Mouse (Mus musculus) CD4-positive, CD25-positive, alpha-beta regulatory T cell, adult 4 months (primary cell): ENCODE measurements around the gene Tmem189. TPM values are rescaled to one million over a fixed set of nuclear protein-coding genes. Genes with fewer than 3 reads are reported as not detected.
A peak's percentile ranks its signal among the peaks of the same experiment; 100 is the strongest.

Experiments
- ATAC-seq: one replicate; pipeline ENCODE4 v1.8.0; 2017
- polyA plus RNA-seq, 2 experiments: library from polyadenylated mRNA; unstranded; fragments of 100-300 nt; shearing (Covaris generic); gene quantifications; one replicate each; pipeline ENCODE4 v1.2.1; 2017

Gene Tmem189
- 10 to 100 TPM; 12.2 to 16.0 TPM for polyA plus RNA-seq

DNA sequence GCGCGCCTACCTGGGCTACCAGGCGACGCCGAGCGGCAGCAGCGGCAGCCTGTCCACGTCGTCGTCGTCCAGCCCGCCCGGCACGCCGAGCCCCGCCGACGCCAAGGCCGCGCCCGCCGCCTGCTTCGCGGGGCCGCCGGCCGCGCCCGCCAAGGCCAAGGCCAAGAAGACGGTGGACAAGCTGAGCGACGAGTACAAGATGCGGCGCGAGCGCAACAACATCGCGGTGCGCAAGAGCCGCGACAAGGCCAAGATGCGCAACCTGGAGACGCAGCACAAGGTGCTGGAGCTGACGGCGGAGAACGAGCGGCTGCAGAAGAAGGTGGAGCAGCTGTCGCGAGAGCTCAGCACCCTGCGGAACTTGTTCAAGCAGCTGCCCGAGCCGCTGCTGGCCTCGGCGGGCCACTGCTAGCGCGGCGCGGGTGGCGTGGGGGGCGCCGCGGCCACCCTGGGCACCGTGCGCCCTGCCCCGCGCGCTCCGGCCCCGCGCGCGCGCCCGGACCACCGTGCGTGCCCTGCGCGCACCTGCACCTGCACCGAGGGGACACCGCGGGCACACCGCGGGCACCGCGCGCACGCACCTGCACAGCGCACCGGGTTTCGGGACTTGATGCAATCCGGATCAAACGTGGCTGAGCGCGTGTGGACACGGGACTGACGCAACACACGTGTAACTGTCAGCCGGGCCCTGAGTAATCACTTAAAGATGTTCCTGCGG, at the start of gene Tmem189:
Gene Tmem189 (minus strand): TSS at position 322 of the 718 bp plus-strand sequence.
- peak; percentile 61 for ATAC-seq

DNA sequence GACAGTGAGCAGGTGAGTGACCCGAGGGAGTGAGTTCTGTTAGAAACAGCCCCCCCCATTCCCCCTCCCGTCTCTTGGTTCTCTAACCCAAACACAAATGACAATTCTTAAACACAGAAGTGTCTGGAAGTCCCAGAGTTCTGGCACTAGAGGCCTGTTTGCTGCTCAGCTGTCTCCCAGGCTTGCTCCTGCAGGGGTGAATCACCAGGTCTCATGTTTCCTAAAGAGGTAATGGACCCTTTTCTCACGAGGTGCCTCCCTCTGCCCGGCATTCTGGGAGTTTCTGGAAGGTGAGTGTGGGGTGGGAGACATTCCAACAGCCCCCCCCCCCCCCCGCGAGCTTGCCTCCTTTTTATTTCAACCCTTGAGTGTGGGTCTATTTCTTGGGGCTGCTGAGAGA, 49.4 kb upstream of the Tmem189 start:
- no peak for ATAC-seq

DNA sequence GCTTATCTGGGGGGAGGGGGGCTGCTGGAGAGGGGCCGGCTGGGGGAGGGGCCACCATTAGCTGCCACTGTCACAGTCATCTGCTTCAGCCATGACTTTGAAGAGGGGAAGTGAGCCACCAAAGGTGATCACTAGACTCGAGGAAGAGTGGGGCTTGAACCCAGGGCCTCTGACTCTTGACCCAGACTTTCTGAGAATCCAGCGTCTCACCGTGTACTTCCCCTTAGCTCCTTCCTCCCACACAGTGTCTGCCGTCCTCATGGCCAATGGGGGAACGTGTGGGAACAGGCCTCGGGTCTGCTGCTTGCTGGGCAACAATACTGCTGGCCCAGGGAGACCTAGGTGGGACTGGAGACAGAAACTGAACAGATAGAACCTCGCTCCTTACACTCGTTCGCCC, 45.2 kb upstream of the Tmem189 start:
- ATAC-seq: no peak

DNA sequence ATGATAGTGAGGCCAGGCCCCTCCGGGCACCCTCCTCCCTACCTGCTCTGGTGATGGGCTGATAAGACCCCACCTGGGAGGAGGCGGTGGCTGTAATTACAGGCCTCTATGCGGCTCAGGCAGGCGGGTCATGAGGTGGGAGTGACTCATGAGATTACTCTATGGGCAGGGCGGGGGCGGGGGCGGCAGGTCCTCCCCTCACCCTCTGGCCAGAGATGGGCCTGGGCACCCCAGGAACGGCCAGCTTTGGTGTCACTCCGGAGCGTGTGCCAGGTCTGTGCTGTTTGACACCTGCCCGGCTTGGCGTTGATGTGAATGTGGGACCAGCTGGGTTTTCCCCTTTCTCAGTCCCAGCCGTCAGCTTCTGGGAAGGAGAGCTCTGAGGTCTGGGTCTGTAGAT, 41.5 kb upstream of the Tmem189 start:
- ATAC-seq: no peak

DNA sequence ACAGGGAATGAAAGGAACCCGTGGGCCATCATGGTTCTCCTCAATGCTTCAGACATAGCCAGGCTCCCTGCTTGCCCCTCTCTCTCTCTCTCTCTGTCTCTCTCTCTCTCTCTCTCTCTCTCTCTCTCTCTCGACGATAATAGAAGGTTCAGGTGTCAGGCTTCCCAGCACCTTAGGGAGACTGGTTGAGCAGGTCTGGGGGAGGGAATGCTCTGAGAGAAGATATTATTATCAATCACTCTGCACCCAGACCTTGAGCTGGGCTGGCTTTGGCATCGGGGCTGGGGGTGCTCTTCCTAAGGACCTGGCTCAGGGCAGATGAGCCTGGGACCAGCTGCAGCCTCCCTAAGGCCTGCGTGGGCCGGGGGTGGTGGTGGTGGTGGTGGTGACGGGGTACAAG, 40.4 kb upstream of the Tmem189 start:
- no peak for ATAC-seq

DNA sequence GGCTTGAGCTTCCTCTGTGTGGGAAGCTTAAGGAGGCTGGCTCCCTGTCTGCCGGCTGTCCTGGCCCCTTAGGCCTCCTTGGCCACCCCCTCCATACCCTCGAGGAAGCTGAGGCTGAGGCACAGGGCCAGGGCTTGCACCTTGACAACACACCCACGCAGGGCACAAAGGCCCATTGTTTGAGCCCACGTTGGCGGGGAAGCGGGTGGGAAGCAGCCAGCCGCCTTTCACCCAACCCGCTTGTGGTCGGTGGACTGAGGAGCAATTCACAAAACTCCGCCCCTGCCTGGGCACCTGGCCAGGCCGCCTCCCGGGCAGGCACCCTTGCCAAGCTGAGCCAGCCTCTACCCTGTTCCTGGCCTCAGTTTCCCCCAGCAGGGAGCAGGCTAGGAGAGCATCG, 37.5 kb upstream of the Tmem189 start:
- no peak for ATAC-seq

DNA sequence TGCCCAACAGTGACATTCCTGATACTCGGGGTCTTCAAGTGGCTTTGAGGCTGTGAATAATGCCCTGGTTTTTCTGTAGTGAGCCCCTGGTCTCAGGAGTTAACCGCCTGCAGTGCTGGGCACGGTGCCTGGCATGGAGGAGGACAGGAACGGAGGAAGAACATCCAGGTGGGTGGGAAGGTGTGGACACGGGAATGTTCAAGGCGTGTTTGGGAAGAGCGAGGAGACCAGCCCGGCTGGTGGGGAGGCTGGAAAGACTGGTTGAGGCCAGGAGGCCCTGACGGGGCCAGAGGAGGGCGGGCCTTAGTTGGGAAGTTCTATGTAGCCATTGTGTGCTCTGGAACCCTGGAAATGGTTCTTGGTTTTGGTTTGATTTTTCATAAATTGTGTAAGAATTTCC, 36.3 kb upstream of the Tmem189 start:
- ATAC-seq: no peak

DNA sequence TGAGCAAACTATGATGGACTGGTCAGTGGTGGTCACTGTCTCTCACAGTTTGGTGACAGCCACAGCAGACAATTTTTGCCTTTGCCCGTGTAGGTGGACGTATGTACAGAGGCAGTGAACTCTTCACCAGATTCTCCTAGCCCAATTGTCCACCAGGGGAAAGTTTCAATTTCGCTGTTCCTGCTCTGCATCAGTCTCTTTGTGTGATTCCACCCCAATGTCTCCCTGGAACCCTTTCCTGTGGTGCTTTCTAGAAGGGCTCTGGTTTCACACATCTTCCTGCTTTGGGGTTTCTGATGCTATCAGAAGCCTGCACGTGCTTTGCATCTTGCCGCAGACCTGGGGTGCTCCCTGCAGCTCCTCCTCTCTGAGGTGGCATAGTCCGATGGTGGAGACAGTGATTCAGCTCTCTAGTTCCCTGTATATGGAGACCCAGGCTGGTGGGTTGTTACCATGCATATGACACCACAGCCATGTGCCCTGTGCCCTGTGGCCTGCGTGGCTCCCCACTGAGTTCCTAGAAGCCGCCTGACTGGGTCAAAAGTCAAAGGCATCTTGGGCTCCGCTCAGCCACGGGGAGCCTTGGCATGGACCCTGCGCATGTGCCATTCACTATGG, 34.1 kb upstream of the Tmem189 start:
- peak; percentile 90 for ATAC-seq

DNA sequence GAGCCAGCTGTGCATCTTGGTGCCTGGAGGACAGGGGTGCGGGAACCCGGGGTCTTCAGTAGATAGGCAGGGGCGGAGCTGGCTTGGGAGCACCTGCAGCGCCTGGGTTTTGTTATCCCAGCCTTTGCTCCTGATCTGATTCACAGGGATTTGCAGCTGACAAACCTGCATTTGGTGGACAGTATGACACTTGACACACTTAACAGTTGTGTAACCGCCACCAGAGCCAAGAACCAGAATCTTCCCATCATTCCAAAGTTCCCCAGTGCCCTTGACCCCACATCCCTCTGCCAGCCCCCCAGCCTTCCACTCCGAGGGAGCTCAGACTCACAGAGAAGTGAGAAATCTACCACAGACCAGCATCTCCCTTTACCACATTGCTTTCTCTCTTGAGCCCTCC, 32.9 kb upstream of the Tmem189 start:
- ATAC-seq: no peak

DNA sequence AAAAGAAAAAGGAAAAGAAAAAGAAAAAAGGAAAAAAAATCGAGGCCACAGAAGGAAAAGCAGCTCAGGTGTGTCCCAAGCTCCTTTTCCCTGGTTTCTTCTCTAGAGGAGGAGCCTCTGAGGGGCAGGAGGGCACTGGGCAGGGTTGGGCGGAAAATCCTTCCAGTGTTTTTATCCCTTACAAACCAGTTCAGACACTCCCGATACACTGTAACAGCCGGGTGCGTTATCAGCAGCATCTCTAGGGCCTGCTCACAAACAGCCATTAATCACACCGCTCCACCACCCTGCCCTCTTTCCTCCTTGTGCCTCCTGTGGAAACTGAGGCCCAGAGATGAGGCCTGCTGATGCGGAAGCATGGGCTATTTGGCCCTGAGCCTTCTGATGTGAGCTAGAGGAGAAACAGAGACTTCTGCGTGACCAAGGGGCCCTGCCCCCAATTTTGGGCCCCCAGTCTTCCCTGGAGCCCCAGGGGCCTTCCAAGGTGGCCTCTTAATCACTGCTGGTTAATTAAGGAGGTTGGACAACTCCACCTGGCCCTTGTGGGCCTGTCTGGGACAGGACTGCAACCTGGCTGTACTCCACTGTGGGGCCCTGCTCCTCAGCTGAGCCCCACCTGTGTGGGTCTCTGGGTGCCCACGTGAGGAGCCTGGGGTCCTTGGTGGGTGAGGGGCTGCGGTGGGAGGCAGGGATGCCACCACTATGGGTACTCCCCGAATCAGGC, 31.7 kb upstream of the Tmem189 start:
- ATAC-seq: no peak

DNA sequence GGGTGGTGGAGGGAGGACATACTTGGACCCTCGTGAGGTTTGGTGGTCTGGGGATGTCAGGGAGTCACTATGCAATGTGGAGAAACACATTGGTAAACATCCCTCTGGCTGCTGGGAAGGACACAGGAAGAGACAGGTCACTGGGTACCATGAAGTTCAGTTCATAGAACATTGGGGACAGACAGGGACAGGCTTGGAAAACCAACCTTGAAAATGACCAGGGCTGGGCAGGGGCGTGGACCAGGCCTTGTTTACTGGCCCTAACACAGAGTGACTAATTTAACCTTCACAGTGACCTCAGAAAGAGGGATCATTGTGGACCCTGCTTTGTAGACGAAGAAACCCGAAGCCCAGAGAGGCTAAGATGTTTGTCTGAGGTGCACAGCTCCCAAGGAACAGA, 29.9 kb upstream of the Tmem189 start:
- no peak for ATAC-seq

DNA sequence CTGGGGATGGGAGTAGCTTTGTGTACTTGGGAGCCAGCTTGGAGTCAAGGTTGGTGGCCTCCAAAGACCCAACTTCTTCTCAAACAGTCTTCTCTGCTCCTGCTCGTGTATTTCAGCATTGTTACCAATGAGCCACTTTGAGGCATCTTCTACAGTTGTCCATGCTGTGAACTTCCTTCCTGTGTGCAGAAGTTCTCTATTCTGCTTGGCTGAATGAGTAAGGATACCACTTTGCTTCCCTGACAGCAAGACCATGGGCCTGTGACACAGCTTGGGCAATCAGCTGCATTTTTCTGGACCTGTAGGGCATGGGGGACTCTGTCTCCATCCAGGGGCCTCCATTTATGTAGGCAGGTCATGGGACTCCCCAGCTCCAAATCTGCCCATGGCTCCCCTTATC, 27.6 kb upstream of the Tmem189 start:
- ATAC-seq: no peak

DNA sequence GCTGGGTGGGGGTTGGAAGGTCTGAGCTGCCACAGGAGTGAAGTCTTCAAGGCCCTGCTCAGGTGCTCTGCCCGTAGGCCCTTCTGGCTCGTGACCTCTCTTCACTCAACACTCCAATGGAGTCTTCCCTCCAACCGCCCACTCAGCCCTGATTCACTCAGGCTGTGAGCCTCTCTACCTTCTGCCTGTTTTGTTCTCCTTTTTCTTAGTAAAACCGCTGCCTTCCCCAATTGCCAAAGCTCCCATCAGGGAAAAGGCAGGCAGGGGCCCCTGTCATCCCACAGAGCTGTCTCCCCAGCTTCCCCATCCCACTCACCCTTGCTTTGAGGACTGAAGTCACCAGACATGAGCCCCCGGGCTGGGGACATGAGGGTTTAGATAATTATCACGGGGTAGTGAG, 25.4 kb upstream of the Tmem189 start:
- no peak for ATAC-seq

DNA sequence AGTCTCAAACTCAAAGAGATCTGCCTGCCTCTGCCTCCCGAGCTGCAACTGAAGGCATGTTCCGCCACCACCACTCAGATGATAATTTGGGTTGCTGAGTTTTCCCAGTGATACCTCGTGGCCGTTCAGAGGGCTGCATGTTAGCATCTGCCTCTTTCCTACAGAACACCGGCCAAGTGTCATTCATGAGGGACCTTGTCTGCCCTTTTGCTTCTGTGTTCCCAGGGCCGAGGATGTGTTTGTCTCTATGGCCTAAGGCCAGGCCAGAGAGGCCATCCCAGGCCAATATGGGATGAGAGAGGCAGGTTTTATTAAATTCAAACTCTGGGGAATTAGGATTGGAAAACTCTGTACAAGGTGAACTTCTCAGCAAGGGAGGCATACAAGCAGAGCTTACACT, 24.7 kb upstream of the Tmem189 start:
- no peak for ATAC-seq

DNA sequence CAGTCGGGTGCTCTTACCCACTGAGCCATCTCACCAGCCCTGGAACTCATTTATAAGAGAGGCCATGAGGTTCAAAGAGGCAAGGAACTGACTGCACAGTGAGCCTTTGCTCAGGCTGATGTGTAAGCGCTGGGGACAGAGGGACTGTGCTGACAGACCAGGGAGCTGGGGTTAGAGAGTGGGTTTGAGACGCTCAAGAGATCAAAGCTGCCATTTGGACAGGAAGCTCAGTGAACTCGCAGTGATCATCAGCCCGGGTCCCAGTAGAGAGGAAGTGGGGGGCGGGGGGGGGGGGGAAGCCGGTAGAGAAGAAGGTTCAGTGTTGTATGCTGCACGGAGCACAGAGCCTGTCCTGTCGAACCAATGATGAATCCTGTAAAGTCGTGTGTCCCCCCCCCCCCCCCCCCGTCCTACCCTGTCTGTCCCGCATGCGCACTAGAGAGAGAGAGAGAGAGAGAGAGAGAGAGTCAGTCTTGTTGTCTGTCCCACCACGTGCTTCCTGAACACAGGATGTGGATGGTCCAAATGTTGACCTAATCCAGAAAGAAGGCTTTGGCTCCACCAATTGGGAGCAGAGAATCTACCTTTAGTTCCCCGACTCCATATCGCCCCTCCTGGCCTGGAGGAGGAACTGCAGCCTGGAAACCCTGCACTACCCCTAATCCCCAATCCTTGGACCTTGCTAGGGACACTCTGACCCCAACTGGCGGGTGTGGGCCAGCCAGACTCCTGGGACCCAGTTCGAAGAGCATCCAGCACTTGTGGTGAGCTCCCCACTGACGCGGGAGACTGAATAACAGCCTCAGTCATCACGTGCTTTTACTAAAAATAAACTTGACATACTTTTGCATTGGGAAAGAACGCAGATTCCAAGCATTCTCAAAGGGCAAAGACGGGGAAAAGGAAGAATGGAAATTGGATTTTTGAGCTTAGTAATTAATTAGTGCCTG, 23.5 kb upstream of the Tmem189 start:
- peak; percentile 85 for ATAC-seq

DNA sequence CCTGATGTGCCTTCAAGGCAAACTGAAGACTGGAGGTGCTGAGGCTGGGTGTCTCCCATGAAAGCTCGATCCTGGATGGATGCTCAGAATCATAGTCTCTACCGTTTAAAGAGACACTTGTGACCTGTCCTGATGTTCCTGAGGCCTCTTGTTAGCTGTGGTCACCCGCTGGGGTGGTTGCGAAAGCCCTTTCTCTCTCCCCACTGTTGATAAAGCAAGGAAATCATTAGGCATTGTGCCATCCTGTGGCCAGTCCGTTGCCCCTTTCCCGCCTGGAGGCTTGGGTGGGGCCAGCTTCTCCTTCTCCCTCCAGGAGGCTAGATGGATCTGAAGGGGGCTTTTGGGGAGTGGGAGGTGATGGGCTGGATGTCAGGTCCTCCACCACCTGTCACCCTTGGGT, 21.0 kb upstream of the Tmem189 start:
- ATAC-seq: no peak

DNA sequence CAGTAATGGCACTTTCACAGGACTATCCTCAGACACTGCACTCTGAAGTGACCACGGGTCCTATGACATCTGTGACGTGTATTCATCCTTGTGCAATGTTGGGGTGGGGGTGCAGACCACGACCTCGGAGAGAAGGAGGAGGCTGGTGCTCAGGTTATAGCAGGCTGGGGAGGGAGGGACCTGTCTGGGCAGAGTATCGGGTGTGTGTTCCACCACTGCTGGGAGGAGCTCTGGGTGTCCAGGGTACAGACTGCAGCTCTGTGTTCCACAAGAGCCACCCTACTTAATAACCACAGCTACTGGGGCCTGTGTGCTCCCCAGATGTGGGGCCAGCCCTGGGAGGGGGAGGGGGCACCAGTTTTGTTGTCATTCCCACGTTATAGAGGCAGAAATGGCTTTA, 20.3 kb upstream of the Tmem189 start:
- no peak for ATAC-seq

DNA sequence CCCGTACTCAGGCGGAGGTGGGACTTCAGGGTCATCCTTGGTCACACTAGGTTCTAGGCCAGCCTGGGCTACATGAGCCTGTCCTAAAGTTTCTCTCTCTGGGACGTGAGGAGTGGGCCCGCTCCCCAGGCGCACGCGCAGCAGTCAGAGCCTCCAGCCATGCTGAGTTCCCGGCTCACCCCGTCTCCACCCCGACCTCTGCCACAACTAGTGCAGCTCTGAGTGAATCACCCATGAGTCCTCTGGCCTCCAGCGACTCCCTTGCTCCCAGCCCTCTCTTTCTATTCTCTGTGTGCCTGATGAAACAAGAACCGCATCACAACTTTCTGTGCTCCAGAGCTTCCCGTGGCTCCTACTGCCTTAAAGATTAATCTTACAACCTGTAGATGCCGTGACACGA, 18.8 kb upstream of the Tmem189 start:
- ATAC-seq: no peak

DNA sequence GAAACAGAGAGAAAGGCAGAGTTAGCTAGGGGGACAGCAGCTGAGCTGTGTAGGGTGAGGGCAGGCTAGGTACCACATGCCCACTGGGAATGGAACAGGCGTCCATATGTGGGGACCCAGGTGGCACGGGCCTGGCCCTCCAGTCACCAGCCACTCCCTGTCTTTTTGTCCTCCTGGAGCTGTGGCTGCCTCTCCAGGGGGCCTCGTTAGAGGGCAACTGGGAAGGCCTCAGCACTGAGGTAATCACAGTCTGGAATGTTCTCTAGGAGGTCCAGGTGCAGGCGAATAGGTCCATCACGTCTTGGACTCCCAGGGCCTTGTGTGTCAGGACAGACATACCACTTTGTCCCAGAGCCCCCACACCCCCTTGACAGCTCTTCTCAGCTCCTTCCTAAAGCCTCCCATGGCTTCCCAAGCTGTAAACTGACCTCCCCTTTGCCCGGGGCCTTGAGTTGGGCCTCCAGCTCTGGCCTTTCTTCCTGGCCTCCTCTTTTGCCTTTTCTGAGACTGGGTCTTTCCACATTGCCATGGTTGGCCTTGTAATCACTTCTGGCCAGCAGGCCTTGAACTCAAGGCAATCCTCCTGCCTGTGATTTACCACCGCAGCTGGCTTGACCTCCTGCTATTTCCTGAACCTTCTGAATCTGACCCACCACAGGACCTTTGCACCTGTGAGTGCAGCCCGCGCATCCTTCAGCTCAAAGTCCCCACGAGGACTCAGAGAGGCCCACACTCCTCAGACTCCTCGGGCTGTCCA, 16.7 kb upstream of the Tmem189 start:
- no peak for ATAC-seq

DNA sequence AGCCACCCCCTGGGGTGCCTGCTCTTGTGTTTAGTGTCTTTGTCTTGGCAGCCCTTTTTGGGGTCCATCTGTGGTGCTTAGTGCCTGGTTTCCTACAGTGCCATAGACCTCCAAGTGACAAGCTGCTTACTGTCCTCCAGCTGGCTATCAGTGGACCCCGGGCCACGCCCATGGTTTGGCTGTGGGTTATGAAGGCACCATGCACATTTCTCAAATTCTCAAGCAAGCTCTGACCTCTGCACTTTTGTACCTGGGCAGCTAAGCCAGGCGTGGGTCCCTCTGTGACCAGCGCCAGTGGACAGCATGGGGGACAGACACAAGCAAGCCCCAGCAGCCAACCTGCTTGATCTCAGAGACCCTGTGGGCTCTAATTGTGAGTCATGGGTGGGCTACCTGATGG, 14.8 kb upstream of the Tmem189 start:
- no peak for ATAC-seq

DNA sequence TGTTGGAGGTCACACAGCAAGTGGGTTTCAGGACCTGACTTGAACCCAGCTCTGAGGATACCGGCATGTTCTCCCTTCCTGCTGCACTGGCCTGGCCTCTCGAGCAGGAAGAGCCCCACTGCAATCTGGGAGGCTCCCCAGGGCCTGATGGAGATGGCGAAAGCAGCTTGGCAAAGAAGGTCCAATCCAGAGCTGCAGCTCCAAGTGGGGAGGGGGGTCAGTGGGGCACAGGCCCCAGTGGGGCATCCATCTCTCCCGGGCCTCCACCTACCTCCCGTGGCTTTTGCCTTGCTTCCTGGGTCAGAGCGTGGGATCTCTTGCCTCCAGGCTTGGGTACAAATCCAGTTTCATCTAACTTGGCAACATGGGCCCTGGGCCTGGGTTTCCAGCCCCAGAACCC, 12.5 kb upstream of the Tmem189 start:
- ATAC-seq: no peak

DNA sequence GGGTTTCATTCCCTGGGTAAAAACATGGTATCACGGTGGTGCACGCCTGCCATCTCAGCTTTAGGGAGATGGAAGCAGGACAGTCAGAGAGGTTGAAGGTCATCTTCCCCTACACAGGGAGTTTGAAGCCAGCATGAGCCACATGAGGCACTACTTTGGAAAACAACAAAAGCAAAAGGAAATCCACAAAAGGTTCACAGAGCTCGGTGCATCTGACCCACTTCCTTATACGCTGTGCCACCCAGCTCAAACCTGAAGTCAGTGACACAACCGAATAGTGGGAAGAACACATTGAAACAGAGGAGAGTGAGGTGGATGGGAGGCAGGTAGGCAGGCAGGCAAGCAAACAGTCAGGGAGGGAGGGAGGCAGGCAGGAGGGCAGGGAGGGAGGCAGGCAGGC, 11.8 kb upstream of the Tmem189 start:
- peak; percentile 29 for ATAC-seq
